10 mouse cellular contexts compared by ENCODE assay signal in the genomic region with DNA sequence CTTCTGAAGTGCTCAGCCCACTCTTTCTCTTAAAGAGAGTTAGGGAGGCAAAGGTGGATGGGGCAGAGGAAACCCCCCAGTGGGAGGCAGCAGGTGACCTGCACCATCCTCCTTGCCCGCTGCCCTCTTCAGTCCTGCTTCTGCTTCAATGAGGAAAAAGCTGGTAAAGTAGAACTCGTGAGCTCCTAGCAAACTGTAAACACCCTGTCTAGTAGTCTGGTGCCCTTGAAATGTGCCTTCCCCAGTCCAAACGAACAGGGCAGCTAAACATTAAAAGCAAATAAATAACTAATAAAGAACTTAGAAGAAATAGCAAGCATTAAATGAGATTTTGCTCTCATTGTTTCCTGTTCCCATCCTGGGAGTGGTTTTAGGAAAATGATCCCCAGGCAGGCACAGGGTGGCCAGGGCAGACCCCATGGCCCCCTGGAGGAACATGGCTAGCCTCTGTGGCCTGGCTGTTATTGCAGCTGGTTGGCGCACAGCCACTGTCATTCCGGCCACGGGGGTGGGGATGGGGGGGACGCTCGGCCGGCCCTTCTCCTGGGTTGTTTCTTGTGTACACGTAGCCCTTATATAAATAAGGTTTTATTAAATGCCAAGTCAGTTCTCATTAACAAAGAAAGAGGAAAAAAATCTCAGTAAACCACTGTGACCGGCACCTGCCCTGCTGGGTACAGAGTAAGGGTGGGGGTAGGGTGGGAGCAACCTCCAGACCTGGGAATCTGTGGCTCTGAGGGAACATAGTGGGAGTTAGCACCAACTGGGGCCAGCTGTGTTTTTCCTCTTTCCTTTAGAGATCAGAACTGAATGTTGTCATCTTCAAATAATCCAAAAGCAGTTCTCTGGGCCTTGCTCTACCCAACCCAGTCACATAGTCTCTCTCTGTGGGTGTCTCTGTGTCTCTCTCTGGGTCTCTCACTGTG. TPM values are rescaled to one million over a fixed set of nuclear protein-coding genes. Genes with fewer than 3 reads are reported as not detected.
A peak's percentile ranks its signal among the peaks of the same experiment; 100 is the strongest.
DNase-seq lines count a peak whose midpoint lies in the region; ATAC-seq and TF ChIP-seq lines count a peak whose summit lies in the region.
"Had no signal": no experiment of that assay in that cellular context is flagged by ENCODE, and none has a peak within 500 bp of the region (broad histone marks: within the 10 kb centered on the region; RNA-seq: fewer than 3 reads in every experiment).

No protein-coding gene starts in this region.

- no peaks in the 10 kb centered on the region for H3K9me3 ChIP-seq in embryonic facial prominence, embryonic 12.5 days
- no peaks in the 10 kb centered on the region for H3K9me3 ChIP-seq in limb, embryonic 12.5 days
- H3K9me3 ChIP-seq: midbrain, embryonic 12.5 days had no signal

- ATAC-seq in embryonic facial prominence, embryonic 12.5 days (ENCODE audit: insufficient number of reproducible peaks, insufficient read depth, low FRiP score, low TSS enrichment), result no peak; the same call in 1 of the 2 replicates
- peak; percentile 54; the same call in 1 of the 2 replicates for ATAC-seq in limb, embryonic 12.5 days (ENCODE audit: insufficient number of reproducible peaks, insufficient read depth, low FRiP score, low TSS enrichment, low read depth)

- peak overlapping the region; percentile 80; the same call in 1 of the 2 replicates for H3K27ac ChIP-seq in layer of hippocampus, adult 2 months
- peak overlapping the region; percentile 52; the same call in 1 of the 2 replicates for H3K27ac ChIP-seq in embryonic facial prominence, embryonic 12.5 days
- H3K27ac ChIP-seq in limb, embryonic 12.5 days, result peak overlapping the region; percentile 88
- H3K27ac ChIP-seq: midbrain, embryonic 12.5 days had no signal

- no peak for DNase-seq in layer of hippocampus, adult 2 months (ENCODE audit: low spot score in 2 of 2)
- no peak for DNase-seq in layer of hippocampus, postnatal 25 days (ENCODE audit: extremely low spot score in 1 of 2, low spot score in 1 of 2)
- DNase-seq in heart, postnatal 4 days, result peak; percentile 69
- DNase-seq in retina, embryonic 14.5 days (ENCODE audit: low spot score), result no peak
- DNase-seq in left cerebral cortex, adult 9 months (ENCODE audit: low spot score in 2 of 2), result no peak
- DNase-seq in urinary bladder, postnatal 25 days (ENCODE audit: low spot score), result no peak
- DNase-seq: cerebellum, adult 11 months had no signal

- no peaks in the 10 kb centered on the region for H3K27me3 ChIP-seq in embryonic facial prominence, embryonic 12.5 days
- no peaks in the 10 kb centered on the region for H3K27me3 ChIP-seq in limb, embryonic 12.5 days

- no peak overlapping the region for H3K4me2 ChIP-seq in embryonic facial prominence, embryonic 12.5 days (replicated peaks)
- 0 out of 2 replicates have a peak overlapping the region, but pooled peaks have one; percentile 4 for H3K4me2 ChIP-seq in limb, embryonic 12.5 days
- H3K4me2 ChIP-seq: midbrain, embryonic 12.5 days had no signal

- TF ChIP-seq CTCF in layer of hippocampus, adult 2 months (conservative IDR thresholded peaks at IDR 0.05), result no peak

- 44% methylated on average over 10 of the region's 11 CpGs for WGBS in embryonic facial prominence, embryonic 12.5 days
- 51% methylated on average over 11 of the region's 11 CpGs for WGBS in limb, embryonic 12.5 days

- peaks cover 34% of the 10 kb centered on the region for H3K4me1 ChIP-seq in embryonic facial prominence, embryonic 12.5 days
- peaks cover 31% of the 10 kb centered on the region for H3K4me1 ChIP-seq in limb, embryonic 12.5 days (replicated peaks)

- H3K36me3 ChIP-seq in embryonic facial prominence, embryonic 12.5 days, result no peaks in the 10 kb centered on the region
- no peaks in the 10 kb centered on the region for H3K36me3 ChIP-seq in limb, embryonic 12.5 days
- H3K36me3 ChIP-seq: midbrain, embryonic 12.5 days had no signal

- no peak overlapping the region for H3K9ac ChIP-seq in embryonic facial prominence, embryonic 12.5 days
- H3K9ac ChIP-seq in limb, embryonic 12.5 days (replicated peaks), result no peak overlapping the region
- H3K9ac ChIP-seq: midbrain, embryonic 12.5 days had no signal

- H3K4me3 ChIP-seq in layer of hippocampus, adult 2 months, result no peak overlapping the region
- no peak overlapping the region for H3K4me3 ChIP-seq in embryonic facial prominence, embryonic 12.5 days
- H3K4me3 ChIP-seq in limb, embryonic 12.5 days (replicated peaks), result no peak overlapping the region
- H3K4me3 ChIP-seq: midbrain, embryonic 12.5 days had no signal

RNA-seq across cellular contexts. Expression of gene Abca4, which starts 28.7 kb away (rescaled TPM):
- total RNA-seq in layer of hippocampus, adult 2 months (2021), result 1 to 10 TPM in 1 of 2 experiments, under 1 TPM in 1; 0.96 to 1.7 TPM
- 1 to 10 TPM in 1 of 2 experiments, under 1 TPM in 1; 0.98 to 2.3 TPM for total RNA-seq in layer of hippocampus, postnatal 25 days (2021)
- polyA plus RNA-seq in embryonic facial prominence, embryonic 12.5 days (2016; fragmentation: Nextera tagmentation; extraction: Ambion mirVana), result 1.2 and 1.3 TPM in 2 replicates
- total RNA-seq in heart, postnatal 4 days (2021), result 1 to 10 TPM; 7.8 to 8.7 TPM
- polyA plus RNA-seq in limb, embryonic 12.5 days (2016; fragmentation: Nextera tagmentation; extraction: Ambion mirVana), result 1.8 and 2.2 TPM in 2 replicates
